Mouse (Mus musculus) CH12.LX (cell line): ENCODE data around the gene Eif2b1.

Experiments used
- CTCF ChIP-seq, 2 experiments: IDR thresholded peaks in 1 of 2; conservative IDR thresholded peaks in 1 of 2; 2 replicates each; pipeline ENCODE4 v1.5.1; 2011 to 2012; ENCODE audit warnings: low read depth in 2 of 2, low read length in 2 of 2, improper control_type of control experiment in 1 of 2, inconsistent platforms in 1 of 2, mild to moderate bottlenecking in 1 of 2, moderate library complexity in 1 of 2
- JUN ChIP-seq: IDR thresholded peaks from 2 replicates; pipeline ENCODE4 v1.6.1; 2011; ENCODE audit warnings: low read depth, mild to moderate bottlenecking, low read length, improper control_type of control experiment, moderate library complexity; ENCODE audit not compliant: insufficient read depth
- NELFE ChIP-seq: IDR thresholded peaks from 2 replicates; pipeline ENCODE4 v1.6.1; 2011; ENCODE audit warnings: low read depth, low read length, improper control_type of control experiment
- NRF1 ChIP-seq: IDR thresholded peaks from 2 replicates; pipeline ENCODE4 v1.6.1; 2014; ENCODE audit warnings: low read depth, mild to moderate bottlenecking, inconsistent platforms, low read length, improper control_type of control experiment, moderate library complexity
- PAX5 ChIP-seq: IDR thresholded peaks from 2 replicates; pipeline ENCODE4 v1.6.1; 2012; ENCODE audit warnings: low read length, inconsistent platforms, mixed read lengths
- POLR2A ChIP-seq: IDR thresholded peaks from 2 replicates; pipeline ENCODE4 v1.6.1; 2011; ENCODE audit warnings: low read depth, mild to moderate bottlenecking, improper control_type of control experiment, low read length
- POLR2AphosphoS2 ChIP-seq: IDR thresholded peaks from 2 replicates; pipeline ENCODE4 v1.6.1; 2011; ENCODE audit warnings: low read depth, low read length, improper control_type of control experiment
- RAD21 ChIP-seq: IDR thresholded peaks from 2 replicates; pipeline ENCODE4 v1.6.1; 2011; ENCODE audit warnings: low read depth, mild to moderate bottlenecking, low read length, improper control_type of control experiment, moderate library complexity
- RCOR1 ChIP-seq: conservative IDR thresholded peaks from 2 replicates; pipeline ENCODE4 v1.6.1; 2012; ENCODE audit warnings: low read depth, mild to moderate bottlenecking, inconsistent platforms, low read length, improper control_type of control experiment
- SIN3A ChIP-seq: IDR thresholded peaks from 2 replicates; pipeline ENCODE4 v1.6.1; 2012; ENCODE audit warnings: low read length, improper control_type of control experiment, inconsistent platforms
- TCF12 ChIP-seq: IDR thresholded peaks from 2 replicates; pipeline ENCODE4 v1.6.1; 2014; ENCODE audit warnings: low read depth, mild to moderate bottlenecking, inconsistent platforms, low read length, improper control_type of control experiment
- USF1 ChIP-seq: IDR thresholded peaks from 2 replicates; pipeline ENCODE4 v1.6.1; 2014; ENCODE audit warnings: low read depth, mild to moderate bottlenecking, inconsistent platforms, low read length, improper control_type of control experiment
- USF2 ChIP-seq: conservative IDR thresholded peaks from 2 replicates; pipeline ENCODE4 v1.6.1; 2011; ENCODE audit warnings: low read depth, low read length, improper control_type of control experiment

GRCm38 (mm10) chr5:124578633-124579317 lies at the start of gene Eif2b1, which contains the start of gene Gtf2h3:
- TF ChIP-seq USF1 (no peak; the same call in 1 of the 2 replicates), JUN (no peak), PAX5 (no peak), RCOR1 (0 out of 2 replicates have a peak, but pooled peaks have one; percentile 51), USF2 (no peak), POLR2A (peak; percentile 96), TCF12 (peak; percentile 98), POLR2AphosphoS2 (peak; percentile 48; the same call in 1 of the 2 replicates), SIN3A (peak; percentile 99), NELFE (peak; percentile 95), RAD21 (no peak), NRF1 (peak; percentile 57), CTCF (conservative IDR thresholded peaks at IDR 0.05 in 1 of 2, IDR thresholded peaks at IDR 0.05 in 1 of 2; ENCODE audit: low read depth in 2 of 2, low read length in 2 of 2) (no peak)
